Mouse (Mus musculus): ENCODE data around the gene Plk5. TPM values are rescaled to one million over a fixed set of nuclear protein-coding genes. Genes with fewer than 3 reads are reported as not detected.

Gene Plk5
- total RNA-seq, 2 experiments from 2014 or later, result 33.4 to 36.6 TPM

DNA sequence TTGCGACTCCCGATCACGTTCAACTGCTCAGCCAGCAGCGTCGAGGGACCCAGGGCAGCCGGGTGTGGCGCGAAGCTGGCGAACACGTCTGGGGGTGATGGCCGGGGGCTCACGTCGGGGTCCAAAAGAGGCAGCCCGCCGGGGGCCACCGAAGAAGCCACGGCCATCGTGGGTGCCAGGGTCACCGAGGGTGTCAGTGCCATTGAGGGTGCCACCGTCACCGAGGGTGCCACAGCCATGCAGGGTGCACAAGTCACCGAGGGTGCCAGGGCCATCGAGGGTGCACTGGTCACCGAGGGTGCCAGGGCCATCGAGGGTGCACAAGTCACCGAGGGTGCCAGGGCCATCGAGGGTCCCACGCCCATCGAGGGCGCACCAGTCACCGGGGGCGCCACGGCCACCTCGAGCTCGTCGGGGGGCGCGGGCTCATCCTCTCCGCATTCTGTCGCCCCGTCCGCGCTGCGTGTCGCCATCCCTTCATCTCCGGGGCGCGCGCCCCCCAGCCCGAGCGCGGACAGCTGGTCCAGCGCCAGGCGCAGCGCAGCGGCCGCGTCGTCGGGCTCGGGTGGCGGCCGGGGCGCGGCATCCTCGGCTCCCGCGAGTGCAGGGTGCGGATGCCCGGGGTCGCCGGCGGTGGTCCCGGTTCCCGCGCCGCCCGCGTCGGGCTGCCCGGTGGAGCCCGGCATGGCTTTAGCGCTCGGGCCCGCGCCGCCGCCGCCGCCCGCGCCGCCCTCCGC, 30.6 kb downstream of the Plk5 start:
- Histone ChIP-seq H3K4me3 (peak overlapping the region; percentile 79), H3K27ac (peak overlapping the region; percentile 75)
- DNase-seq (ENCODE audit: low spot score in 2 of 2), result no peak
- TF ChIP-seq CTCF (conservative IDR thresholded peaks at IDR 0.05), result no peak

DNA sequence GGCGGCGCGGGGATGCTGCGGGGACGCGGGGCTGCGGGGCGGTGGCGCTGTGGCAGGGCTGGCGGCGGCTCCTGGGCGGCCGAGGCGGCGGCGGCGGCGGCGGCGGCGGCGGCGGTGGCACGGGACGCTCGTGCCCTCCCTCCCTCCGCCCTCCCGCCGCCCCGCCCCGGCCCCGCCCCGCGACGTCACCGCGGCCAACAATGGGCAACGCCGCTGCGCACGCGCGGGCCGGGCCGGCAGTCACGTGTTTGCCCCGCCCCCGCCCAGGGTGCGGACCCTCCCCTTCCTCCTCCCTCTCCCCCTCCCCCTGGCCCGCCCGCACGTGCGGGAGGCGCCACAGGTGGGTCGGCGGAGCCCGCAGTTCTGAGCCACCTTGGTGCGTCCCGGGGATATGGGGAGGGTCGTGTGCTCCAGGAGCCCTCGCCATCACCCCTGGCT, 31.3 kb downstream of the Plk5 start, which contains the start of gene Mex3d:
Gene Mex3d (minus strand): TSS at position 138 of the 438 bp plus-strand sequence.
- H3K27ac ChIP-seq, result peak within 1 kb of the TSS; percentile 85
- TF ChIP-seq CTCF (conservative IDR thresholded peaks at IDR 0.05), result no peak; the same call in 1 of the 2 replicates
- DNase-seq (ENCODE audit: low spot score in 2 of 2), result peak; percentile 86 to 92
- H3K4me3 ChIP-seq, result peak within 1 kb of the TSS; percentile 79

DNA sequence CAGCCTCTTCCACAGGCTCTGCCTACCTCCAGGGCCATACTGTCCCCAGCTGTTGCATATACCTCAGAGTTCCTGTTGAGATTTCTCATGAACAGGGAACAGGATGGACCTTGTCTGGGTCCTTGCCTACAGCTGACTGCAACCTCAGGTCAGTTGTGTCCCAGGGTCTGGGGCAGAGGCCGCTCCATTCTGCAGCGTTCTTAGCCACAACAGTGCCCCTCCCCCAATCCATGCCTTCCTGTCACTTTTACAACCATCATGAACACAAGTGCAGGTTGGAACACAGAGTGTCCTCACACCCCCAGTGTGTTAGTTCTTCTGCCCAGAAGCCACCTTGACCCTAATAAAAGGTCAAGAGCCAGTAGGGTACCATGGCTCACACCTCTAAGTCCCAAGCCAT, 32.5 kb downstream of the Plk5 start:
- no peak for DNase-seq (ENCODE audit: low spot score in 2 of 2)
- no peak overlapping the region for H3K27ac ChIP-seq
- H3K4me3 ChIP-seq, result no peak overlapping the region
- TF ChIP-seq CTCF (conservative IDR thresholded peaks at IDR 0.05), result no peak

DNA sequence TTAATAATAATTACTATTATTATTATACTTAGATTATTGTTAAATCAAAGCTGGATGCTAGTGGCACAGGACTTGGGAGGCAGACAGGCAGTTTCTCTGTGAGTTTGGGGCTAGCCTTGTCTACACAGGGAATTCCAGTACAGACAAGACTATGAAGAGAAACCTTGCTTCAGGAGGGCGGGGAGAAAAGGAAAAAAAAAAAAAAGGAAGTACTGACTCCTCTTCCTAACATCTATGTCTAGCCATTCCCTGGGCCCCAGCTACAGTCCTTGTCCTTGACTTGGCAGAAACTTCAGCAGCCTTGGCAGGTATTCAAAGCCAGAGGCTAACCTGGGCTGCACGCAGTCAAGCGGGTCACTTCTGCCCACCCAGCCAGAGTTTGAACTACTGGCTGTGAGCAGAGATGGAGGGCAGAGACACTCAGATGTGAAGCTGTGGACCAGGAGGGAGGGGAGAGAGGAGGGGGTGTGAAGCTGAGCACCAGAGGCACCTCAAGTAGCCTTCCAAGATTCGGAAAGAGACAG, 33.0 kb downstream of the Plk5 start:
- TF ChIP-seq CTCF (conservative IDR thresholded peaks at IDR 0.05), result no peak
- no peak overlapping the region for H3K27ac ChIP-seq
- DNase-seq (ENCODE audit: low spot score in 2 of 2), result no peak
- H3K4me3 ChIP-seq, result no peak overlapping the region

DNA sequence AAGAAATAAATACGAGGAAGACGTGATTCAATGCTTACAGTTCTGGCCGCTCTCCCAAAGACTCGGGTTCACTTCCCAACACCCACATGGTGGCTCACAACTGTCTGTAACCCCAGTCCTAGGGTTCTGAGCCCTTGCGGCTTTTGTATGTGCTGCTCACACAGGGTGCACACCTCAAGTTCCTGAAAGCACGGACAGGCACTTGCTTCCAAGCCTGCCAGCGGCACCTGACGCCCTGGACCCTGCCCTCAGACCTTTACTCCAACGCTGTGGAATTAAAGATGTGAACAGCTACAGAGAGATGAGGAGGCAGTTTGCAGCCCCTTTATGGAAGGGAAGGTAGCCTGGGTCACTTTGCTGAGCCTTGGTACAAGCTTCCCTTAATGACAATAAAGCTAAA, 34.4 kb downstream of the Plk5 start:
- Histone ChIP-seq H3K27ac (no peak overlapping the region), H3K4me3 (no peak overlapping the region)
- no peak for TF ChIP-seq CTCF (conservative IDR thresholded peaks at IDR 0.05)
- no peak for DNase-seq (ENCODE audit: low spot score in 2 of 2)

DNA sequence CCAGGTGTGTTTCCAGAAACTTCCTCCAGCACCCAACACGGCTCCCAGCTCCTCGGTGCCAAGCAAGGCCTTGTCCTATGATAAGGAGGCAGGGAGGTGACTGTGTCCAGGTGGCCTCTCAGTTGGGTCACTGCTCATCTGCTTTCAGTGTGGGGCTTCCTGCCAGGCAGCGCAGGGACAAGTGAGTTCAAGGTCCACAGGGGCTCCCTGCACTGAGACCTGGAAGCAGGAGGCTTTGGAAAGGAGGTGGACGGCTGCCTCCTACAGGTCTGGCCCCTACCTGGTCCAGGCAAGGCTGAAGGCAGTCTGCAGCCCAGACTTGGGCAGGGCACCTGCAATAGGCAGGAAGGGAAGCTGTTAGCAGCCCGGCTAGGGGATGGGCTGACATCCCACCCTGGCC, 36.4 kb downstream of the Plk5 start:
- no peak for TF ChIP-seq CTCF (conservative IDR thresholded peaks at IDR 0.05)
- Histone ChIP-seq H3K27ac (no peak overlapping the region), H3K4me3 (no peak overlapping the region)
- no peak for DNase-seq (ENCODE audit: low spot score in 2 of 2)

DNA sequence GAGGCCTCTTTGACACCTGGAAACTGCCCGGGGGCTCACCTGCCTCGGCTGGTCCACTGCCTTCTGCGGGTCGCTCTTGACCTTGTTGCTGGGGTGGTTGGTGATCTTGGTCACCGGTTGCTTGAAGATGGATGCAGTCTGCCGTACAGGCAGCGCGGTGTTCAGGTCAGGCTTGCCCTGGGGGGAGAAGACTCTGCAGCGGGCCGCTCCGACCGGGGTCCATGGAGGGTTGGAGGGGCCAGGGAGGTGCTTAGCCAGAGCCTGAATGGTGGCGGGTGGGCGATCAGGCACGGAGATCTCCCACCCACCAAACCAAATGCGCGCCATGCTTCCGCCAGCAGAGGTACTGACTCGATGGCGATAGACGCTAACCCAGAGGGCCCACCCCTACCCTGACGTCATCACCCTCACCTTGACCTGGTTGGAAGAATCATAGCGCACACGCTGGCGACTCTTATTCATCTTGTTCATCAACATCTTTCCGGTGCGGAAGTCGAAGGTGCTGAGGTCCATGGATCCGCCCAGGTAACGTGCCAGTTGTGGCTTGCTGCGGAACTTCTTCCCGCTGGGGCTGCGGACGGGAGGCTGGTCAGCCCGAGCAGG, 38.9 kb downstream of the Plk5 start:
- Histone ChIP-seq H3K4me3 (no peak overlapping the region), H3K27ac (no peak overlapping the region)
- DNase-seq (ENCODE audit: low spot score in 2 of 2), result no peak
- TF ChIP-seq CTCF (conservative IDR thresholded peaks at IDR 0.05), result no peak

DNA sequence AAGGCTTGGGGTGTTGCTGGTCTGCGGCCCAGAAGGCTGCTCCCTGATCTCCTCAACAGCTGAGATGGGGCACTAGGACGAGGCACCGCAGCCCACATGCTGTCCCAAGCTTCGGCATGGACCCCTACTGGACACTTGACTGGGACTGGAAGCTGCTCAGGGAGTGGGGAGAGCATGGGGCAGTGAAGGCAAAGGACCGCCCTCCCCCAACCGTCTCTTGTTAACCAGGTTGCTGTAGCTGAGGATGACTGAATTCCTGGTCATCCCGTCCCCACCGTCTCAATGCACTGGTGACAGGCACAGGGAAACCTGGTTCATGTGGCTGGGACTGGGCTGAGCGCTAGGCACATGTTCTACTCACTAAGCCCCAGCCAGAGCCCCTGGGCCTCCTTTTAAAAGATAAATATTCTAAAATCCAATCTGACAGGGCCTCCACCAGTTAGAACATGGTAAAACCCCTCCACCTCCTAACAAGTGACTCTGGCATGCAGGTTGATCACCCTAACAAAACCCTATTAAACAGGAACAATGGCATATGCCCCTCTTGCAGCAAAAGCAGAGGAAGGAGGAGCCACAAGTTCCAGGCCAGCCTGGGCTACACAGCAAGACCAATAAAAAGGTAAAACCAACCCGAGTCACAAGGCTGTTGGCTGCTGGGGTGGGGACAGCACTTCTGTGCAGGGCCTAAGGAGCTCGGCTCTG, 40.7 kb downstream of the Plk5 start:
- H3K27ac ChIP-seq, result 0 out of 2 replicates have a peak overlapping the region, but pooled peaks have one; percentile 100
- no peak for DNase-seq (ENCODE audit: low spot score in 2 of 2)
- no peak for TF ChIP-seq CTCF (conservative IDR thresholded peaks at IDR 0.05)
- H3K4me3 ChIP-seq, result peak overlapping the region; percentile 89; the same call in 1 of the 2 replicates

DNA sequence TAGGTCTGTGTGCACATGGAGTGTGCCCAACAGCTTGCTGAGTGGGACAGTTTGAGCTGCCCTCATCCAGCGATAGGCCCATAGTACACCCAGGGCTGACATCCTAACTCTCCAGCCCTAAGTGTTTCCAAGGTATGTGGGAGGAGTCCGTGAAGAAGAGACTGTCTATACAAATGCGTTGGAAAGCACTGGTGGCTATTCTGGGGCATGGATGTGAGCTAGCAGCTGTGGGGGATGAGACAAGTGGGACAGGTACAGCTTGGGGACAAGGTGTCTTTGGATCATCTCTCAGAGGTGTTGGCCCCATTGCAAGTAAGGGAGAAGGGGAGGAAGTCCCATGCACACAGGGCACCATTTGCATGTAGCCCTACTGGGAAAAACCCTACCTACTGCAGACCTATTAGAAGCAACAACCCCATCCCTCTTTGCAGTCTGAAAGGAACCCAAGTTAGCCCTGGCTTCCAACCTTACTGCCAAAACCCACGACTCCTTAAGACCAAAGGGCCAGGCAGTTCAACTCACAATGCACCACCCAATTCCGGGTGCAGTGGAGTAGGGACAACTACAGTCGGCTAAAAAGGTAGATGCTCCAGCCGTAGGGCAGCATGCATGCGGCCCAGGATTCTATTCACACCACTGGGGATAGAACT, 41.4 kb downstream of the Plk5 start:
- Histone ChIP-seq H3K4me3 (peak overlapping the region; percentile 89), H3K27ac (peak overlapping the region; percentile 100)
- TF ChIP-seq CTCF (conservative IDR thresholded peaks at IDR 0.05), result no peak
- no peak for DNase-seq (ENCODE audit: low spot score in 2 of 2)

DNA sequence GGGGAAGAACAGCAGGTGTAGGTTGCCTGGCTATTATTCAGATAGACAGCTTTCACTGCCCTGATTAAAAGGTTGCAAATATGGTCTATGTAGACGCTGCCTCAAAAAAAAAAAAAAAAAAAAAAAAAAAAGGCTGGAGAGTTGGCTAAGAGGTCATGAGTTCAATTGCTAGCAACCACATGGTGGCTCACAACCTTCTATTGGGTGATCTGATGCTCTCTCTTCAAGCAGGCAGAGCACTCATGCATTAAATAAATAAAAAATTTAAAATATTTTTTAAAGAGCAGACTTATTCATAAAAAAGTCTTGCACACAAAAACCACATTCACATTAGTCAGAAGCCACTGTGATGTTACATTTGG, 41.9 kb downstream of the Plk5 start:
- H3K27ac ChIP-seq, result peak overlapping the region; percentile 100
- peak overlapping the region; percentile 89 for H3K4me3 ChIP-seq
- DNase-seq (ENCODE audit: low spot score in 2 of 2), result no peak
- no peak for TF ChIP-seq CTCF (conservative IDR thresholded peaks at IDR 0.05)

DNA sequence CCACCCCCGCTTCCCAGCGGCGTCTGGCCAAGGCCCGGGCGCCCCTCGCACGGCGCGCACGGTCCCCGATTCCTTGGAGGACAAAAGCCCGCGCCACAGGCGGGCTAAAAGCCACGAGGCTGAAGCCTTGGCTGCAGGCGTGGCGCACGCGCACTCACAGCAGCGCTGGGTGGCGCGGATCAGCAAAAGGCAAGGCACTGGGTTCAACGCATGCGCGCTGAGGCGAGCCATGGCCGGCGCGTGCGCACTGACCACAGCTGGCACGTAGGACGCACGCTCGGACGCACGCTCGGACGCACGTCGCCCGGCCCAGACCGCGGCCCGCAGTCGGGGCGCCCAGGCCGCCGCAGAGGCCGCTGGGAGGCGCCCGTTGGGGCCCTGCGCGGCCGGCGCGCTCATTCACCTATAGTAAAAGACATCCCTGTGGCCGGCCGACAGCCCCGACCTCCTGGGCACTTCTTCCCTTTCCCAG, 42.5 kb downstream of the Plk5 start:
- Histone ChIP-seq H3K27ac (peak overlapping the region; percentile 100), H3K4me3 (peak overlapping the region; percentile 89)
- peak; percentile 11 for TF ChIP-seq CTCF (conservative IDR thresholded peaks at IDR 0.05)
- DNase-seq (ENCODE audit: low spot score in 2 of 2), result peak; percentile 98

DNA sequence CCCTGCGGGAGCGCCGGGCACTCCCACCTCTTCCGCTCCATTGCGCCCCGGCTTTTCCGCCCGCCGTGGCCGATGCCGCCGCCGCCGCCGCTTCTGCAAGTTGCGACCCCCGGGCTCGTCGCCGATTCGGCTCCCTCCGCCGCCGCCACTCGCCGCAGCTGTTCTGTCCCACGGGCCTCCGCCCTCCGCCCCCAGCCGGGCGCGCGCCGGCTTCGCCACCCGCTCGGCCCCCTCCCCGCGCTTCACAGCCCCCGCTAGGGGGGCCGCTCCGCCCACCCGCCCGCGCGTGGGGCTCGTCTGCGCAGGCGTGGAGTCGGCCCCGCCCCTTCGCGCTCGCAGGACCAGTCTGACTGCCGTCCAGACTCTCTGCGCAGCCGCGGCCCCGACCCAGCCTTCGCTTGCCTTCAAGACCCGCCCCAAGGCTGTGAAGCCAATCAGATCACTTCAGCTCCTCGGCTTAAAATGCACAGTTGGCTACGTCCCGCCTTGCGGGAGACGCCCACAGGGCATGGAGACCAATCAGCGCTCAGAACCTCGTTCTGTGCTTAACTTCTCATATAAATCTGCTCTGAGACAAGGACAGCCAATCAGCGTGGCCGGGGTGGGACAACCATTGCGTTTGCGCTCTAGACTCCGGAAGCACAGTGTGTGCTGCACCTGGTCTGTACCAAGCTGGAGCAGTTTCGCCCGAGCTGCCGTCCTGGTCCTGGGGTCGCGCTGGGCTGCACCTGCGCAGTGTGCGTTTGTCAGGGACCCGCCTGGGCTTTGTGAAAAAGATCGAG, 43.1 kb downstream of the Plk5 start, which contains the start of gene Mbd3:
Gene Mbd3 (minus strand): TSS at position 360 of the 782 bp plus-strand sequence.
- peak within 1 kb of the TSS; percentile 89 for H3K4me3 ChIP-seq
- H3K27ac ChIP-seq, result peak within 1 kb of the TSS; percentile 100
- TF ChIP-seq CTCF (conservative IDR thresholded peaks at IDR 0.05), result no peak
- DNase-seq (ENCODE audit: low spot score in 2 of 2), result peak; percentile 99 to 100

Measured in layer of hippocampus, adult 2 months (tissue).